Mouse (Mus musculus) liver, embryonic 11.5 days (tissue): Measurements from ENCODE around the gene Purb. TPM values are rescaled to one million over a fixed set of nuclear protein-coding genes. Genes with fewer than 3 reads are reported as not detected.

ENCODE experiments used
- ATAC-seq: fragments of 200-750 bp; cut with Nextera tagmentation; replicated peaks from 2 replicates; pipeline ENCODE4 v1.8.0; 2017; ENCODE audit warnings: moderate number of reproducible peaks, mild to moderate bottlenecking, moderate TSS enrichment, moderate library complexity; ENCODE audit not compliant: low FRiP score
- DNase-seq: peaks from one replicate; pipeline ENCODE4 v3.0.0-alpha.2; 2017; ENCODE audit warnings: low spot score
- H3K27ac ChIP-seq: fragments of 300-500 bp; sonication (generic); 2 replicates; pipeline ENCODE4 v1.5.1; 2014; ENCODE audit warnings: mild to moderate bottlenecking, low read depth, low read length, control low read depth
- H3K27me3 ChIP-seq: fragments of 300-500 bp; sonication (generic); replicated peaks from 2 replicates; pipeline ENCODE4 v1.6.1; 2014; ENCODE audit warnings: low read length, mixed read lengths; ENCODE audit not compliant: control insufficient read depth, insufficient read depth
- H3K36me3 ChIP-seq: fragments of 300-500 bp; sonication (generic); 2 replicates; pipeline ENCODE4 v1.6.1; 2014; ENCODE audit warnings: mild to moderate bottlenecking, low read length, moderate library complexity, mixed read lengths; ENCODE audit not compliant: control insufficient read depth, insufficient read depth
- H3K4me1 ChIP-seq: fragments of 300-500 bp; sonication (generic); replicated peaks from 2 replicates; pipeline ENCODE4 v1.6.1; 2014; ENCODE audit warnings: low read length, mixed read lengths; ENCODE audit not compliant: control insufficient read depth, insufficient read depth
- H3K4me2 ChIP-seq: fragments of 300-500 bp; sonication (generic); 2 replicates; pipeline ENCODE4 v1.6.1; 2014; ENCODE audit warnings: mild to moderate bottlenecking, control low read depth, moderate library complexity
- H3K4me3 ChIP-seq: fragments of 300-500 bp; sonication (generic); 2 replicates; pipeline ENCODE4 v1.5.1; 2014; ENCODE audit warnings: low read depth, low read length, control low read depth
- H3K9ac ChIP-seq: fragments of 300-500 bp; sonication (generic); 2 replicates; pipeline ENCODE4 v1.6.1; 2014; ENCODE audit warnings: low read depth, low read length, control low read depth
- H3K9me3 ChIP-seq: fragments of 300-500 bp; sonication (generic); 2 replicates; pipeline ENCODE4 v1.6.1; 2016; ENCODE audit warnings: low read length, inconsistent platforms, mixed read lengths; ENCODE audit not compliant: control insufficient read depth
- WGBS: fragments of 180-500 bp; shearing (Covaris S2); extraction: QIAGEN DNeasy Blood & Tissue Kit; methylation state at CpG from one replicate; pipeline ENCODE4 v1.1.7; 2014; 5-methylcytosine and 5-hydroxymethylcytosine counted together
- polyA plus RNA-seq: library from polyadenylated mRNA; unstranded; fragments of >200 nt; fragmentation: Nextera tagmentation; extraction: Ambion mirVana; gene quantifications from 2 replicates; pipeline ENCODE4 v1.2.1, GENCODE M21; 2014

Gene Purb
- polyA plus RNA-seq, 1 experiment from 2014 or later, result 13.7 TPM

DNA sequence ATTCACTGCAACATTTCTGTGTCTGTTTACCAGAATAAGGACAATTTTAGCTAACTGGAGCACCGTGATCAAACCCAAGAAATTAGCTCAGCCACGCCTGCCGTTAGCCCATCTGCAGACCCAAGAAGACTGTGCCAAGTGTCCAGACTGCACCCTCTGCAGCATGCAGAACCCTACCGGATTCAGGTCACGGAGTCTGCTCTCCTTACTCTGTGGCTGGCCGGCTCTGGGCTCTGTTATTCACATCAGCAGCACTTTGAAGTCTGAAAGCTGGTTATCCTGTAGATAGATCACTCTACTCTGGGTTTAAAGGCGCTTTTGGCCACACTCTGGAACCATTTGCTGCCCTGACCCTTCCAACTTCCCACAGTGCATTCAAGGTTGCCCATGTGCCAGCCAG lies 4.5 kb upstream of the Purb start:
- Histone ChIP-seq H3K4me2 (no peak overlapping the region), H3K9ac (no peak overlapping the region), H3K27ac (no peak overlapping the region), H3K9me3 (no peaks in the 10 kb centered on the region), H3K4me1 (peaks cover 4% of the 10 kb centered on the region; the same call in 1 of the 2 replicates), H3K27me3 (no peaks in the 10 kb centered on the region), H3K36me3 (no peaks in the 10 kb centered on the region), H3K4me3 (no peak overlapping the region)
- WGBS, result 72% methylated on average over 7 of the region's 7 CpGs
- ATAC-seq, result no peak
- no peak for DNase-seq

- H3K4me3 ChIP-seq, result no peak overlapping the region
Measured at GRCm38 (mm10) chr11:6479231-6479630, 3.5 kb upstream of the Purb start.

GRCm38 (mm10) chr11:6477350-6477749 lies 1.6 kb upstream of the Purb start:
- ATAC-seq (no peak), DNase-seq (no peak)
- H3K27ac ChIP-seq, result no peak overlapping the region
- no peak overlapping the region for H3K9ac ChIP-seq
- no peaks in the 10 kb centered on the region for H3K27me3 ChIP-seq
- H3K4me3 ChIP-seq, result no peak overlapping the region
- H3K4me1 ChIP-seq, result peaks cover 7% of the 10 kb centered on the region
- H3K9me3 ChIP-seq, result no peaks in the 10 kb centered on the region
- H3K36me3 ChIP-seq, result no peaks in the 10 kb centered on the region
- 95% methylated on average over 1 of the region's 1 CpGs for WGBS
- H3K4me2 ChIP-seq, result no peak overlapping the region

More at GRCm38 (mm10) chr11:6479231-6479630, 3.5 kb upstream of the Purb start:
- H3K27me3 ChIP-seq, result no peaks in the 10 kb centered on the region
- no peak overlapping the region for H3K4me2 ChIP-seq
- no peaks in the 10 kb centered on the region for H3K9me3 ChIP-seq
- no peak overlapping the region for H3K27ac ChIP-seq
- WGBS, result 79% methylated on average over 2 of the region's 2 CpGs
- DNase-seq (no peak), ATAC-seq (no peak)
- H3K36me3 ChIP-seq, result no peaks in the 10 kb centered on the region
- no peak overlapping the region for H3K9ac ChIP-seq
- peaks cover 4% of the 10 kb centered on the region for H3K4me1 ChIP-seq

GRCm38 (mm10) chr11:6476876-6477275 lies 1.2 kb upstream of the Purb start:
- Histone ChIP-seq H3K36me3 (no peaks in the 10 kb centered on the region), H3K9me3 (no peaks in the 10 kb centered on the region), H3K4me1 (peaks cover 11% of the 10 kb centered on the region), H3K4me3 (no peak overlapping the region; the same call in 1 of the 2 replicates), H3K27ac (no peak overlapping the region), H3K9ac (no peak overlapping the region), H3K4me2 (peak overlapping the region; percentile 77; the same call in 1 of the 2 replicates), H3K27me3 (no peaks in the 10 kb centered on the region)
- 77% methylated on average over 6 of the region's 6 CpGs for WGBS
- no peak for ATAC-seq
- no peak for DNase-seq

GRCm38 (mm10) chr11:6474874-6475731 lies 614 bp downstream of the Purb start:
- ATAC-seq, result peak; percentile 38
- no peaks in the 10 kb centered on the region for H3K9me3 ChIP-seq
- peaks cover 27% of the 10 kb centered on the region for H3K4me1 ChIP-seq
- H3K4me3 ChIP-seq, result peak overlapping the region; percentile 96
- under 1% methylated on average over 106 of the region's 109 CpGs for WGBS
- H3K36me3 ChIP-seq, result 0 out of 2 replicates have a peak, but pooled peaks cover 6% of the 10 kb centered on the region
- H3K9ac ChIP-seq, result peak overlapping the region; percentile 96
- peak overlapping the region; percentile 97 for H3K27ac ChIP-seq
- DNase-seq, result peak; percentile 68
- peak overlapping the region; percentile 86 for H3K4me2 ChIP-seq
- no peaks in the 10 kb centered on the region for H3K27me3 ChIP-seq

- WGBS, result 30% methylated on average over 6 of the region's 6 CpGs
- 0 out of 2 replicates have a peak, but pooled peaks cover 6% of the 10 kb centered on the region for H3K36me3 ChIP-seq
- H3K27ac ChIP-seq, result peak overlapping the region; percentile 97
- H3K4me2 ChIP-seq, result peak overlapping the region; percentile 86
- peak overlapping the region; percentile 96 for H3K9ac ChIP-seq
- DNase-seq (no peak), ATAC-seq (no peak)
- H3K27me3 ChIP-seq, result no peaks in the 10 kb centered on the region
- H3K4me1 ChIP-seq, result peaks cover 30% of the 10 kb centered on the region
- H3K4me3 ChIP-seq, result peak overlapping the region; percentile 96
- no peaks in the 10 kb centered on the region for H3K9me3 ChIP-seq
Measured at GRCm38 (mm10) chr11:6474381-6474780, 1.3 kb downstream of the Purb start.

DNA sequence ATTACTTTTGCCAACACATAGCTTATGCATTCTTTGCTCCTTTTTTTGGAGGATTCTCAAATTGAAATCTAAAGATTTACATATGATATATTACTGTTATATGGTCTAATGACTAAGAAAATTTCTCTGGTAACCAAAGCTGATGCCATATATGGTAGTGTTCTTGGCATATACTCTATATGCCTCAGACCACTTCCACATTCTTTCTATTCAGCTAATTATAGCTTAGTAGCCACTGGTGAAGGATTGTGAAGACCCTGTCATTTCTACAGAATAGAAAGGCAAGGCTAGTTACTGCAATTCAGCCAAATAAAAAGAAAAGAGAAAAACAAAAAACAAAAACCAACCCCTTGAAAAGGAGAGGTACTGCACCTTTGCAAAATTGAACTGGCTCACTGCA lies 3.6 kb downstream of the Purb start:
- no peak overlapping the region for H3K27ac ChIP-seq
- ATAC-seq (no peak), DNase-seq (no peak)
- H3K4me3 ChIP-seq, result peak overlapping the region; percentile 49
- H3K4me2 ChIP-seq, result peak overlapping the region; percentile 68
- no peaks in the 10 kb centered on the region for H3K9me3 ChIP-seq
- H3K27me3 ChIP-seq, result no peaks in the 10 kb centered on the region
- H3K9ac ChIP-seq, result peak overlapping the region; percentile 3; the same call in 1 of the 2 replicates
- H3K4me1 ChIP-seq, result peaks cover 30% of the 10 kb centered on the region
- H3K36me3 ChIP-seq, result 0 out of 2 replicates have a peak, but pooled peaks cover 6% of the 10 kb centered on the region

DNA sequence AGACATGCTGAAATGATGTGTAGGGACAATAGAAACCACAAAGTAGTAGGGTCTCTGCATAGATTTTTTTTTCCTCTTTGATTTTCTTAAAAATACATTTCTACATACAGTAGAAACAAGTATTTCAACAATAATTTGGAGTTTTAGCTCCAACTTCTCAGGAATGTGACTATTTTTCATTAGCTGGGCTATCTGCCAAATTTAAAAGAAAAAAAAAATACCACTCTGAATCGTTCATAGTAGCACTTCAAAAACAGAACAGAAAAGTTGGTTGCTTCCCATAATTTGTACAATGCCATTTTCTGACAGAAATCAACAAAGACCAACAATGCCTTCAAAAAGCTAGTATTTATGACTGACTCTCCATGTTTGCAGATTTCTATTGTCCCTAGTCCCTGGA lies 4.2 kb downstream of the Purb start:
- peak overlapping the region; percentile 39 for H3K4me3 ChIP-seq
- ATAC-seq, result no peak
- WGBS, result 35% methylated on average over 1 of the region's 1 CpGs
- H3K4me2 ChIP-seq, result peak overlapping the region; percentile 68
- H3K4me1 ChIP-seq, result peaks cover 30% of the 10 kb centered on the region
- peak overlapping the region; percentile 52; the same call in 1 of the 2 replicates for H3K9ac ChIP-seq
- H3K36me3 ChIP-seq, result peaks cover 8% of the 10 kb centered on the region; the same call in 1 of the 2 replicates
- H3K27ac ChIP-seq, result no peak overlapping the region
- no peaks in the 10 kb centered on the region for H3K27me3 ChIP-seq
- no peaks in the 10 kb centered on the region for H3K9me3 ChIP-seq
- DNase-seq, result no peak
